ENCODE assay signal across 8 mouse cellular contexts in the genomic region with DNA sequence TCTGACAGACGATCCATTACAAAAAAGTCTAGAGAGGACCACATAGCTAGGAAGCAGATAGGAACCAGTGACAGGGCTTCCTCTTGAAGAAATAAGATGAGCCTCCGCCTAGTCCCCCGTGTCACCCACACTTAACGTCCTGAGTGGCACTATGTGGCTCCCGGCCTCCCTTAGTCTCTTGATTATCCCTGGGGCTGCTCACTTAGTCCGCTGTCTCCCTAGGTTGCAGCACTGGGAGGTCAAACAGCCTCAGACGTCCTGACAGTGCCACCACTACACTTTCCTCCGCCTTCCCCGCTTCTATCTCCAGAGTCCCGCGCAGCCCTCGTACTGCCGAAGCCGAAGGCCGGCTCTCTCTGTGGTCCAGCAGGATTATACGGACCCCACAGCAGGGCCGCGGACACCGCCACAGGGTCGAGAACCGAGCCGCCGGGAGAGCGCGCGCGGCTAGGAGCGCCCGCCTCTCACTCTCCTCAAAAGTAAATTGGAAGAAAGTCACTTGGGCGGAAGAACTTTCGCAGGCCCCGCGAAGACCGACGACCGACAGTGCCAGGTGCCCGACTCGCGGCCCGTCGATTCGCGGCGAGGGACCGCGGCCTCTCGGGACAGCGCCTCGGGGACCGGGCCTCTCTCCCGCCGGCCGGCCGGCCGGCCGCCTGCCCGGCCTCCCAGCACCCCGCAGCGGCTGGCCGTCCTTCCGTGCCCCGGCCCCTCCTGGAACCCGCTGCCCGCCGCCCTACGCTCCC. TPM values are rescaled to one million over a fixed set of nuclear protein-coding genes. Genes with fewer than 3 reads are reported as not detected.
DNase-seq lines count a peak whose midpoint lies in the region; ATAC-seq lines count a peak whose summit lies in the region.

No protein-coding gene starts in this region.

- H3K9ac ChIP-seq in hindbrain, embryonic 11.5 days (ENCODE audit: low read depth, low read length): peak overlapping the region; percentile 88
- H3K9ac ChIP-seq in stomach, embryonic 16.5 days (ENCODE audit: low read length): peak overlapping the region; percentile 94

- H3K4me2 ChIP-seq in hindbrain, embryonic 11.5 days (replicated peaks; ENCODE audit: low read depth, low read length): peak overlapping the region; percentile 81
- H3K4me2 ChIP-seq in stomach, embryonic 16.5 days (ENCODE audit: low read depth, low read length): peak overlapping the region; percentile 93

- WGBS in hindbrain, embryonic 11.5 days: 3% methylated on average over 38 of the region's 66 CpGs
- WGBS in stomach, embryonic 16.5 days: under 1% methylated on average over 65 of the region's 66 CpGs

- H3K4me1 ChIP-seq in hindbrain, embryonic 11.5 days (replicated peaks; ENCODE audit: control insufficient read depth, insufficient read depth, low read length): 0 out of 2 replicates have a peak, but pooled peaks cover 5% of the 10 kb centered on the region
- H3K4me1 ChIP-seq in stomach, embryonic 16.5 days (ENCODE audit: control insufficient read depth, insufficient read depth, low read length): peaks cover 22% of the 10 kb centered on the region

- H3K27me3 ChIP-seq in hindbrain, embryonic 11.5 days (ENCODE audit: control insufficient read depth, insufficient read depth, low read length): no peaks in the 10 kb centered on the region
- no peaks in the 10 kb centered on the region for H3K27me3 ChIP-seq in stomach, embryonic 16.5 days (ENCODE audit: control insufficient read depth, insufficient read depth, low read length)

- peak; percentile 29 for DNase-seq in embryo, embryonic 11 days
- no peak for DNase-seq in embryo, embryonic 10 days (ENCODE audit: low spot score)
- peak; percentile 18 for DNase-seq in urinary bladder, postnatal 14 days (ENCODE audit: low spot score)
- no peak for DNase-seq in urinary bladder, adult 18-20 months (ENCODE audit: low spot score in 2 of 2)
- no peak for DNase-seq in hindbrain, embryonic 11.5 days (ENCODE audit: low spot score)
- peak; percentile 21 for DNase-seq in lung, postnatal 10 days
- no peak for DNase-seq in frontal cortex, postnatal 14 days (ENCODE audit: low spot score in 2 of 2)

- peak overlapping the region; percentile 95 for H3K4me3 ChIP-seq in hindbrain, embryonic 11.5 days (ENCODE audit: low read depth, low read length)
- peak overlapping the region; percentile 83 for H3K4me3 ChIP-seq in stomach, embryonic 16.5 days (replicated peaks; ENCODE audit: low read length)

- H3K36me3 ChIP-seq in hindbrain, embryonic 11.5 days (ENCODE audit: control insufficient read depth, insufficient read depth, low read length): no peaks in the 10 kb centered on the region
- H3K36me3 ChIP-seq in stomach, embryonic 16.5 days (ENCODE audit: control insufficient read depth, insufficient read depth, low read length): no peaks in the 10 kb centered on the region

- no peaks in the 10 kb centered on the region for H3K9me3 ChIP-seq in hindbrain, embryonic 11.5 days (ENCODE audit: control insufficient read depth, low read length)
- no peaks in the 10 kb centered on the region for H3K9me3 ChIP-seq in stomach, embryonic 16.5 days (replicated peaks; ENCODE audit: control insufficient read depth, low read length)

- no peak overlapping the region for H3K27ac ChIP-seq in hindbrain, embryonic 11.5 days (ENCODE audit: low read depth, low read length)
- H3K27ac ChIP-seq in stomach, embryonic 16.5 days (ENCODE audit: low read length): peak overlapping the region; percentile 76

- ATAC-seq in hindbrain, embryonic 11.5 days (ENCODE audit: low FRiP score): peak; percentile 47
- 0 out of 2 replicates have a peak, but pooled peaks have one; percentile 12 for ATAC-seq in stomach, embryonic 16.5 days (ENCODE audit: insufficient read depth, low FRiP score)

RNA-seq across cellular contexts. Expression of gene Mob2, which starts 0.5 kb away (rescaled TPM):
- 53.3 and 59.8 TPM in 2 replicates for polyA plus RNA-seq in hindbrain, embryonic 11.5 days (2014; fragmentation: Nextera tagmentation; extraction: Ambion mirVana)
- 73.9 and 75.9 TPM in 2 replicates for polyA plus RNA-seq in stomach, embryonic 16.5 days (2015; fragmentation: Nextera tagmentation; extraction: Ambion mirVana)

RNA-seq across cellular contexts. Expression of gene Dusp8, which starts 35.3 kb away (rescaled TPM):
- 19.1 and 20.9 TPM in 2 replicates for polyA plus RNA-seq in hindbrain, embryonic 11.5 days (2014; fragmentation: Nextera tagmentation; extraction: Ambion mirVana)
- polyA plus RNA-seq in stomach, embryonic 16.5 days (2015; fragmentation: Nextera tagmentation; extraction: Ambion mirVana): 6.4 TPM in 2 replicates

Comparison
In these comparisons a context has a peak if more than half of its experiments do, and no peak if none do; other contexts are left out.
1. DNase-seq: peak in embryo, embryonic 11 days (single experiment), urinary bladder, postnatal 14 days (single experiment) and lung, postnatal 10 days (single experiment); none in embryo, embryonic 10 days (single experiment), urinary bladder, adult 18-20 months (0 of 2), hindbrain, embryonic 11.5 days (single experiment) and frontal cortex, postnatal 14 days (0 of 2).